Mouse (Mus musculus) cerebellum, postnatal 14 days (tissue): Measurements from ENCODE around the gene Ppp3ca.

Experiments
- DNase-seq, 2 experiments: peaks; one replicate each; pipeline ENCODE4 v3.0.0; 2021; ENCODE audit warnings: mixed read lengths in 2 of 2

The Ppp3ca gene

DNA sequence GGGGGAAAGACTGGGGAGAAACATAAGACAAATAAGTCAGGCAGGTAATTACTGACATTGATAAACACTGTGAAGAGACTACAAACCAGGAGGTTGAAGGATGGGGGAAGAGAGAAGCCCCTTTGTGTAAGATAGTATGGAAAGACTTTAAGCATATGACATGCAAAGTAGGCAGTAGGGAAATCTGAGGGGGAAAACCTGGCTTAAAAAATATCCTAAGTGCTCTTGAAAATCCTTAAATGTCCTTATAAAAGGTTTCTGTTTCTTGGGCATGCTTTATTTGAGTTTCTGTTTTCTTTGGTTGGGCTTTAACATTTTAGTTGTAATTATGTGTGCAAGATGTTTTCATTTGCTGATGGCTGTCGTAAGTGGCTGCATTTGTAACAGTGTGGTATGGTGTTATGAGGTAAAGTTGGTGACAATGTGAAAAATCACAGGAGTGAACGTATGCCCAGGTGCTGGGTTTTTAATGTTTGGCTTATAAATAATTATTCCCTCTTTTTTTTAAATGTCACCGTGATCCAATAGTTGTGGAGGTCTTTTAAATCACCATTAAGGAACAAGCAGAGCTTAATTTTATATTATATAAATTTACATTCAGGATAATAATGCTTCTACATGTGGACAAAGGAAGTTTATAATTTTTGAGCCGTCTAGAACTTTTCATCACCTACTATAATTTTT is 195.4 kb downstream of the Ppp3ca start:
- DNase-seq = no peak

- no peak for DNase-seq
Measured at GRCm38 (mm10) chr3:136866095-136866494, 196.2 kb downstream of the Ppp3ca start.

DNA sequence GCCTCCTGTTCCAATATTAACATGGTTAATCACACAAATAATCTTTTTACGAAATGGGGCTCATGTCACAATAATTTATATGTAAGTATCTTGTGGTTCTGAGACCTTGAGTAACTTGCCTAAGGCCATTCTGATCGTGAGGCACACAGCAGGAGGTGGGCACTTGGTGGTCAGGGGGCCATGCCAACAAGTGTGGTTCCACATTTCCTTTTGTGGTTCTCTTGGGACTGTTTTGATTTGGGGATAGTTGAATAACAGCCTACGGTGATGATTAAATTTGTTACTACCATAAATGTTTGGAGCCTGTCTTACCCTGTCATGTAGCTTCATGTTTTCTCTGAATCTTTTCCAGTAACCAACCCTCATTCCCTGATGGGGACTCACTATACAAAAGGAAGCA is 196.6 kb downstream of the Ppp3ca start:
- no peak for DNase-seq

GRCm38 (mm10) chr3:136867366-136867765 is 197.4 kb downstream of the Ppp3ca start:
- DNase-seq = no peak

DNA sequence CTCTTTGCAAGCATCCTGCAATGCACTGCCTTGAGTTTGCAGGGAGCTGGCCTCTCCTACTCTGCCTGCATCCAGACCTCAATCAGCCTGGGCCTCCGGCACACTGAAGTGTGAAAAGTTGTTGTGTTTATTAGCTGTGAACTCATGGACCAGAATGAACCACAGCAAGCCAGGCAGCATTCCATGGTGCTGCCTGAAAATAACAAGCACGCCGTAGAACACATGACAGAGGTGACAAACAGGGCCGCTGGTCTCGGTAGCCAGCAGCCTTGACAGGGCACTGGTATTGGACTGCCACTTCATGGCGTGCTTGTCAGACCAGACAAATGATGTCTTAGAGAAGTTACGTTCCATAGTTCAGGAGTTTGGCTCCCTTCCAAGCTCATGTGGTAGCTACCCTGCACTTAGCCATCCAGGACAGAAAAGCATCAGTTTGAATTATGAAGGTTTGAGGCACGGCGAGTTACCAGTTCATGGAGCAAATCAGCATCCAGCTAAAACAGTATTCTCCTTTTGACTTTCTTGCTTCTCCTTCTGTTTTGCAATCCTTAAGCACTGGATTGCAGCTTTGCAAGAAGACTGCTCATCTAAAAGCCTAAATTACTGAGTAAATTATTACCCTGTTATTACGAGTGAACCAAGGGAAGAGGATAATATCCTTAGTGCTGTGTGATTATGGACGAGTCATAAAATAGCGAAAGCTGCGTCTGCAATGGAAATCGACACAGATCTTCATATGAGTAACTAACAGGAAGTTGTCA is 202.0 kb downstream of the Ppp3ca start:
- peak in 1 of 2 experiments; percentile 16 for DNase-seq

- DNase-seq = no peak
Measured at GRCm38 (mm10) chr3:136872533-136873095, 202.7 kb downstream of the Ppp3ca start.

DNA sequence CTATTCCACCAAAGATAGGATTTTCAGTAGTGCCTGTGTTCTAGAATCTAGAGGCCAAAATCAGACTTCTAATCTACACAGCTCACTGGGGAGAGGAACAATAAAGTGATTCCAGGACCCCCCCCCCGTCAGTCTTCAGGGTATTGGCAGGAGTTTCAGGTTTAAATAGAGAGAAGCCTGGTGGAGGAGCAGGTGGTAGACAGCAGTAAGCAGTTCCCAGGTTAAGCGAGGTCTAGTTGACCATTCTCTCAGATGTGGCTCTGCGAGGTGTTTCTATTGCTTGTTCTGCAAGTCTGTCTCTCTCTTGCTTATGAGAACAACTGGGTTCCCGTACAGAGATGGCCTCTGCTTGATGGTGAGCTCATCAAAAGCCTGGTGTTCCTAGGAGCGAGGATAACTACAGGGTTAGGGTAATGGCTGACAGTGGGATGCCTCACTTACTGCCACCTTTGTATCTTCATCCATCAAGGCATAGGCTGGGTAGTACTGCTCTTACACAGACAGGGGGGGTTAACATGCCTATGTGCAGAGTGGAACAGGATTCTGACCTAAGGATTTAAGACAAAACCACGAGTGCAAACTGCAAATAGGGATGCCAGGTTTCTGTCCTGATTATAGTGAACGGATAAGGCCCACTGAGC is 204.0 kb downstream of the Ppp3ca start:
- DNase-seq = peak in 1 of 2 experiments; percentile 36

- DNase-seq = no peak
Measured at GRCm38 (mm10) chr3:136874566-136874965, 204.6 kb downstream of the Ppp3ca start.

- no peak for DNase-seq
Measured at GRCm38 (mm10) chr3:136887741-136888140, 217.8 kb downstream of the Ppp3ca start.

- no peak for DNase-seq
Measured at GRCm38 (mm10) chr3:136892140-136892539, 222.2 kb downstream of the Ppp3ca start.

GRCm38 (mm10) chr3:136893596-136894402 is 223.9 kb downstream of the Ppp3ca start:
- DNase-seq = no peak

DNA sequence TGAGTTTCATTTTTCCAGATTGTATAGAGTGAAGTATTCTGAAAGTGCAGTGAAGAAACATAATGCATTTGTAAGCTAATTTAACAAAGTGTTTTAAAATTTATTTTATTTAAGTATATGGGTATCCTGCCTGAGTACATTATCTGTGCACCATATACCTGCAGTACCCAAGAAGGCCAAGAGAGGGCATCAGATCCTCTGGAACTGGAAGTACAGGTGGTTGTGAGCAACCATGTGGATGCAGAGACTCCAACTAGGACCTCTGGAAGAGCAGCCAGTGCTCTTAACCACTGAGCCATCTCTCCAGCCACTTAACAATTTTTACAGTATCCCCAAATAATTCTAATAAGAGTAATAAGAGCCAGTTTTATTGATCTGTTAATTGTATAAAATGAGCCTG is 225.6 kb downstream of the Ppp3ca start:
- peak in 1 of 2 experiments; percentile 55 for DNase-seq

- no peak for DNase-seq
Measured at GRCm38 (mm10) chr3:136896276-136896675, 226.4 kb downstream of the Ppp3ca start.

- no peak for DNase-seq
Measured at GRCm38 (mm10) chr3:136899744-136900143, 229.8 kb downstream of the Ppp3ca start.

DNA sequence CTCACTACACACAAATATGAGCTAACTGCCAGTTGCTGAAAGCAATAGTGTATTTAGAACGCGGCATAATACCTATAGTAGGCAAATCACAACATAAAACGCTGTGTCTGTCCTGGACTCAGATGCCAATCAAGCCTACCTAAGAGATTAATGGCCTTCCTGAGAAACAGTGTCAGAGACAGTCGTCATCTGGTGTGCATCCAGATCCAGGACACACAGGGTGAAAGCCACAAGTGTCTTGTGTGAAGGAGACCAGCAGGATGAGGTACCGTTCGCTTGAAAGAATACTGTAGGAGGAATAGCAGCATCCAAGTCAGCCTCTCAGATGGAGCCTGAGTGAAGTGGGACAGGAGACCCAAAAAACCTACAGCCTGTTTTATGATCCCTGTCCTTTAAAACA is 231.1 kb downstream of the Ppp3ca start:
- peak in 1 of 2 experiments; percentile 38 for DNase-seq

DNA sequence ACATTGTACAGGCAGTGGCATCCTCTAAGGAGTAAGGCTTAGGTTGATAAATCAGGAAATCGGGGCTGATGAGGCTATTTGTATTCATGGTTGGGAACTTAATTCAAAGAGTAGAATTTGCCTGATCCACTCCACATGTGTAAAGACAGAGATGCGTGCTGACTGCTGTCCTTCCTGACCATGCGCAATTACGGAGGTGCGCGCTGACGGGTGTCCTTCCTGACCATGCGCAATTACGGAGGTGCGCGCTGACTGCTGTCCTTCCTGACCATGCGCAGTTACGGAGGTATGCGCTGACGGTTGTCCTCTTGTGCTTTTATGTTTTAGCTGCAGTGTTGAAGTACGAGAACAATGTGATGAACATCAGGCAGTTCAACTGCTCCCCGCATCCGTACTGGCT is 232.9 kb downstream of the Ppp3ca start:
- DNase-seq = no peak

GRCm38 (mm10) chr3:136905577-136905976 is 235.7 kb downstream of the Ppp3ca start:
- DNase-seq = peak in 1 of 2 experiments; percentile 56

DNA sequence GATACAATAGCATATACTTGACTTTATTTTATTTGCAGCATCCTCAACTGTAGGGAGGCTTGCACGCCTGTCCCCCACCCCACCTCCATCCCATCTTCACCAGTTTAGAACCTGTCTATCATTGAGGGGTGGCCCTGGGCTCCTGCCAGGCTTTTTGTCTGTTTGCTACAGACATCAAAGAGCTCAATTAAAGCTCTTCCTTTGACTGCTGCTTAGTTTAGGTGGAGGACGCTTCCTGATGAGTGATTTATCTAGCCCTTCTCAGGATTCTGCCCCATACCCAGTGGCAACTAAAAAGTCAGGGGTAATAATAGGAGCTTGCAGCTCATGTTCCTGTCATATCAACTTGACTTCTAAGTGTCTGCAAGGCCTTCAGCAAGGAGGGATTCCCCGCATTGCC is 239.6 kb downstream of the Ppp3ca start:
- DNase-seq = no peak

DNA sequence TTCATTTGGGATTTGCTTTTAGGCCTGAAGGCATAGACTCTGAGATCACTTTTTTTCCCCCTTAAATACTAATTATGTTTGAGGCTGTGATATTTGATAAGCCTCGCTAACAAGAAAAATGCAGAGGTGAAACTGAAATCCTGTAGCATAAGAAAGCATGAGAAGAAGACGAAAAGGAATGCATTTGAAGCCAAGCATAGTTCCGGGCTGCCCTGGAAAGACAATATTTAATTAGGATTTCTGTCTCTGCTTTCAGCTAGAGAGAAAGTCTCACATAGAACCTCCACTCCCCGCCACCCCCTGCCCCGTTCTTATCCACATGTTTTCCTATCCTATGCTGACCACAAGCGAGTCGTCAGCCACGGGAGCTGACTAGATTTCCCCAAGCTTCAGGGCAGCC is 241.4 kb downstream of the Ppp3ca start:
- DNase-seq = no peak

DNA sequence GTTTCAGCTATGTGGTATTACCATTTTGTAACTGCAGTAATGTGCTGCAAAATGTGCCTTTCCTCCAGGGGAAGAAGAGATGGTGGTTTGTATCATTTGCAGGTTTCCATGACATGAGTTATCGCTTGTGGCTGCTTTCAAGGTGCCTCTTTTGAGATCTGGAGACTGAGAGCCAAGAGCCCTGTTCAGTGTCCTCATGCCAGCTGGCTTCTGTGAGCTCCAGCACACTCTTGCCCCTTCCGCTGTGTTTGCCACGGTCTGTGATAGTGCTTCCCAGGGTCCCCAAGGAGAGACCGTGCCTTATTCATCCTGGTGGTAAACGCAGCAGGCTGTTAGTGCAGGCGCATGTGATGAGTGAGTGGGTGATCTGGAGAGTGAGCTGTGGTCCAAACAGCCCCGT is 247.2 kb downstream of the Ppp3ca start:
- peak; percentile 26 to 48 for DNase-seq

- peak in 1 of 2 experiments; percentile 56 for DNase-seq
Measured at GRCm38 (mm10) chr3:136933071-136933470, 263.1 kb downstream of the Ppp3ca start.
